Mouse (Mus musculus): ENCODE results near the gene Mboat2.

Mboat2 gene

GRCm38 (mm10) chr12:24863762-24864161 lies 33.1 kb downstream of the Mboat2 start:
- no peak for DNase-seq (ENCODE audit: low read depth)

- DNase-seq (ENCODE audit: low read depth): no peak
Measured at GRCm38 (mm10) chr12:24866645-24867044, 36.0 kb downstream of the Mboat2 start.

DNA sequence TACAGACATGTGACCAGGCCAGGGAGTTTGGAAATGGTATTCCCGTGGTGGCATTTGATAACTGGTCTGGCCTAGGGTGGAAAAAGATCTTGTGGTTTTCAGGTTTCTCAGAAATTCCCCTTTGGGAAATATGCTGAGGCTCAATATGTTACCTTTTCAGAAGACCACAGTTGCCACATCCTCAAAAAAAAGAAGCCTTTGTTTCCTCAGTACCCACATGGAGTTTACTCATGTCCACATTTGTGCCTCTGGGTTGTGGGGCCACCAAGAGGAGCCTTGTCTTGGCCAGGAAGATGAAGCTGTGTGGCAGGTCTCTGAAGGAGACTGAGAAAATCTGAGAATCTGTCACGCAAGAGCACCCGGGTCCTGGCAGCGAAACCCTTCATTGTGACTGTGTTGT lies 38.0 kb downstream of the Mboat2 start:
- no peak for DNase-seq (ENCODE audit: low read depth)

- DNase-seq (ENCODE audit: low read depth): no peak
Measured at GRCm38 (mm10) chr12:24869231-24869630, 38.6 kb downstream of the Mboat2 start.

- DNase-seq (ENCODE audit: low read depth): no peak
Measured at GRCm38 (mm10) chr12:24870901-24871300, 40.2 kb downstream of the Mboat2 start.

GRCm38 (mm10) chr12:24872264-24872663 lies 41.6 kb downstream of the Mboat2 start:
- no peak for DNase-seq (ENCODE audit: low read depth)

DNA sequence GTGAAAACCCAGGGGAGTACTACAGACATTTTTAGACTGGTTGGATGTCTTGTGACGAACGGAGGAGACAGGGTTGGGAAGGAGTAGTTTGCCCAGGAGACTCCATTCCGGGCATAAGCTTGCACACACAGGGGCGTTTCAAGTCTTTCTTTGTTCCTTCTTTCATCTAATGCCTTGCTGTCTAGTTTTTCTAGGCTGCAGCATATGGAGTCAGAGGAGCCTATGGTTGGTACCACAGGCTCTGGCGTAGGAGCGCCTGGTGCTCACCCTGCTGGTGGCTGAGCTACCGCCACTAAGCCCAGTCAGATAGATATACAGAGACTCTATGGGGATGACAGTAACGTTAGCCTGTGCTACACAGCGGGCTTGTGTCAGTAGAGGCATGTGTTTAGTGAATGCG lies 42.0 kb downstream of the Mboat2 start:
- no peak for DNase-seq (ENCODE audit: low read depth)

- DNase-seq (ENCODE audit: low read depth): no peak
Measured at GRCm38 (mm10) chr12:24875908-24876307, 45.2 kb downstream of the Mboat2 start.

DNA sequence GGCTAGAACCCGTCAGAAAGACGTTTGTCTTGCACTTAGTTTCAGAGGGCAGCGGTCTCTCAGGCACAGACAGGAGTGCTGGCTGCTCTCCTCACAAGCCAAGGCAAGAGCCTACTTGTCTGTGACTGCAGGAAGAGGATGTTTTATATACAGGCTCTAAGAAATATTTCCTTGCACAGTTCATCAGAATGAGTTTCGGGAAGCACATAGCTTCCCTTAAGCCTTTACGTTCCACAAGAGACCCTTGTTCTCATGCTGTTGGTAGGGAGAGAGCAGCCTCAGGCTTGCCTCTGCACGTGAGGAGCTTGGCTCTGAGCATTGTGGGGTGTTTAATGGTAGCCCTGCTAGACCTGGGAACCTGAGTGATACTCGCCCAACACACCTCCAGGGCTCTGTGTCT lies 46.6 kb downstream of the Mboat2 start:
- no peak for DNase-seq (ENCODE audit: low read depth)

- no peak for DNase-seq (ENCODE audit: low read depth)
Measured at GRCm38 (mm10) chr12:24878090-24878489, 47.4 kb downstream of the Mboat2 start.

GRCm38 (mm10) chr12:24878735-24879362 lies 48.2 kb downstream of the Mboat2 start:
- DNase-seq (ENCODE audit: low read depth): no peak

DNA sequence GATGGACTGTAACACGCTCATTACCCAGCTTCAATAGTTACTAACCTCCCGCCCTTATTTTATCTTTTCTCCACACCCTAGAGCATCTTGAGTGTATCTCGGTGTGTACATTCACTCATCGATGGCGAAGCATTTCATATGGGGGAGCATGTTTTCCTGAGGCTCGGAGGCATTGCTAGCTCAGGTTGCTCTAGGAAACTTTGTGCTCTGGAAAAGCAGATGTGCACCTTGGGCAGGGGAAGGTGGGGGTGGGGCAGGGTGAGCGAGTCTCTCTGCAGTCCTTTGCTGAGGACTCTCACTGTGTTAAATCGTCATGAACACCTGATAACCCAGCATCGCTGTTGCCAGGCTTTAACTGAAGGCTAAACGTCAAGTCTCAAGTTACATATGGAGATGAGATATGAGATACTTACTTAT lies 48.9 kb downstream of the Mboat2 start:
- DNase-seq (ENCODE audit: low read depth): no peak

DNA sequence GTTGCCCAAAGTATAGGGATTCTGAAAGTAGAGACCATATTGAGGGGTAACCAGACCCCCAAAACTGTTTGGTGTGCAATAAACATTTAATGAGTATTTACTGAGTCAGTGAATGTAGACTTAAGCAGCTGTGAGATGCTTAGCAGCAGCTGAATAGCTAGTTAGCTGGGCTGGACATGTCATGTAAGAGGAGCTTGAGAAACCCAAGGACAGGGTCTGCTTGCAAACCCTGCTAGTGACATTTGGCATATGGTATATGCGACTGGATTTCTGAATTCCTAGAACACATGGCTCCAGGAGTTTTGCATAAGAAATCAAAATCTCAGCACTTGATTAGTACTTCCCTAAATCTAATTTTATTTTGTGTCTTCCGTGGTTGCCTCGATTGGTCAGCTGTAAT lies 52.6 kb downstream of the Mboat2 start:
- no peak for DNase-seq (ENCODE audit: low read depth)

GRCm38 (mm10) chr12:24886800-24887199 lies 56.1 kb downstream of the Mboat2 start:
- no peak for DNase-seq (ENCODE audit: low read depth)

GRCm38 (mm10) chr12:24889371-24890051 lies 58.8 kb downstream of the Mboat2 start:
- DNase-seq (ENCODE audit: low read depth): no peak

DNA sequence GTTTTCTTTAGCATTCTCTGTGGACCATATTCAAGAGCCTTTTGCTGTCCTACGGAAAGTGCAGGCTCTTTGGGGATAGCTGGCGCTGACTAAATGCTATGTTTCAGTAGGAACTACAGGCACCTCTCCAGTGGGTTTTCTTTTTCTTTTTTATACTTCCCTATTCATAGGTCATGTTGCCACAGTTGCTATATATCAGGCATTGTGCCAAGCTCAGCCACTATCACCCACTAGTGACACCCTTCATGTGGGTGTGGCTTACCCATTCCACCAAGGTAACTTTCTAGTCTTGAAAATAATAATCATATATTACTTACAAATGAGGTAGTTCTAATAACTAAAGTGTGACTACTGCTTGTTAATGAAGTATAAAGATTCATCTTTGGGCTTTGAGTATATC lies 59.5 kb downstream of the Mboat2 start:
- DNase-seq (ENCODE audit: low read depth): no peak

GRCm38 (mm10) chr12:24890684-24891459 lies 60.2 kb downstream of the Mboat2 start:
- DNase-seq (ENCODE audit: low read depth): no peak

DNA sequence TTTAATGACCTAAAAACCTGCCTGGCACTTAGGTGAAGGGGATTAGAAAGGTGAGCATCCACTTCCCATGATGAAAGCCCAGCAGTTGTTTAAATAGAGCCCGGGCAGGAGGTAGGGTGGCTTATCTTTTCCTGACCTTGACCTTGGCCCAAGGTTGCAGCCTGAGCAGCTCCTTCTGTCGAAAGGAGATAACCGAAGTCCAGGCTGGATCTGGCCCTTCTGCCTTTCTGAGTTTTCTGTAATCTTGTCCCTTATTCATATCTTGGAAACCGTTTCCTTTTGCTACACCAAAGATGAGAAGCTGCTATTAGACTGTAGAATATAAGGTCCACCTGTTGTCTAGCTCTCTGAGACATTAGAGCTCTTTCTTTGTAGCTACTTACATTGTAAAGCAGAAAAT lies 61.9 kb downstream of the Mboat2 start:
- DNase-seq (ENCODE audit: low read depth): no peak

- peak; percentile 86 for DNase-seq (ENCODE audit: low read depth)
Measured at GRCm38 (mm10) chr12:24893777-24894468, 63.2 kb downstream of the Mboat2 start.

DNA sequence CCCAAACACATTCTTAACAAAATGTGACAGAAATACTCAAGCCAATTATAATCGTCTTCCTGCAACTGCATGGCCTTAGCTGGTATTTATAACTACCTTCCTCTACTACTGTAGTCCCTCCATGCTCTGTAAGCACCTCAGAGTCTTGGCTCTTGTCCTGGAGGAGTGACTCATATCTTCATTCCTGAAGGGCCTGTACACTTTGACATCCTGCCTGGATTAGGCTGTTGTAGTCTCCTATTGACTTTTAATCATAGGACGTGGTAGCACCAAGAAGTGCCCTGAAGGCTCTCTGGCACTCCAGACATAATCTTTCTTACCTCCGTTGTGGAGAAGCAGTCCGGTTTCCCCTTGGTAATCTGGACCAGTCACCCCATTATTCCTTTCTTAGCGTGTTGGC lies 64.7 kb downstream of the Mboat2 start:
- DNase-seq (ENCODE audit: low read depth): peak; percentile 78

DNA sequence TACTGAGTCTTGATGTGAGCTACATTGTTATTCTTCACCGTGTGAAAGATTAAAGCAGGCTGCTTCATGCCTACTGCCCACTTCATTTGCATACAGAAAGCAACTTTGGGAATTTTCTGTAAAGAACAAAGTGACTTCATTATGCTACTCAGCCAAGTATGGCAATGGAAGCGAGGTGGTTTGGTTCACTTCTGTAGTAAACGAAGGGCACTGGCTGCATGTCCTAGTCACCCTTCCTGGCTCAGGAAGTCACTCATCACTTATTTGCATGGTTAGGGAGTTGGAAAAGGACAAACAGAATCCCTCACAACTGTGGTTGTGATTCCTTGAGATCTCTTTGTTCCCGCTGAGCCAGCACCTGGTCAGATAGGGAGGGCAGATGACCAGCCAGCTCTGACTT lies 66.7 kb downstream of the Mboat2 start:
- no peak for DNase-seq (ENCODE audit: low read depth)

DNA sequence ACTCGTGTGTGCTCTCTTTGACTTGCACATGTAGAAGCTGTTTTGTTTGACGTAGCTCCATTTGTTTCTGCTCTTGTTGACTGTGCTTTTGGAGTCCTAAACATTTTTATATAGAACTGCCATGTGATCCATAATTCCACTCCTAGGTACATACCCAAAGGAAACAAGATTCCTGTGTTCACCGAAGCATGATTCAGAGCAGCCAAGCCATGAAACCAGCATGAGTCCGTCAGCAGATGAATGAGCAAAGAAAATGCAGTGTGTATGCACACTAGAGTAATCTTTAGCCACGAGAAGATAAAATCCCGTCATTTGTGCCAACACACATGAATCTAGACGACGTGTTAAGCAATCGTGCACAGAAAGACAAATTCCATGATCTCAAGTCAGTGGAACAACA lies 67.5 kb downstream of the Mboat2 start:
- DNase-seq (ENCODE audit: low read depth): no peak

- DNase-seq (ENCODE audit: low read depth): peak; percentile 32
Measured at GRCm38 (mm10) chr12:24899636-24900035, 69.0 kb downstream of the Mboat2 start.
